Mouse (Mus musculus): ENCODE data around the gene Shroom3. TPM values are rescaled to one million over a fixed set of nuclear protein-coding genes. Genes with fewer than 3 reads are reported as not detected.

The Shroom3 gene
- polyA plus RNA-seq, 1 experiment from 2014 or later: 15.2 TPM

DNA sequence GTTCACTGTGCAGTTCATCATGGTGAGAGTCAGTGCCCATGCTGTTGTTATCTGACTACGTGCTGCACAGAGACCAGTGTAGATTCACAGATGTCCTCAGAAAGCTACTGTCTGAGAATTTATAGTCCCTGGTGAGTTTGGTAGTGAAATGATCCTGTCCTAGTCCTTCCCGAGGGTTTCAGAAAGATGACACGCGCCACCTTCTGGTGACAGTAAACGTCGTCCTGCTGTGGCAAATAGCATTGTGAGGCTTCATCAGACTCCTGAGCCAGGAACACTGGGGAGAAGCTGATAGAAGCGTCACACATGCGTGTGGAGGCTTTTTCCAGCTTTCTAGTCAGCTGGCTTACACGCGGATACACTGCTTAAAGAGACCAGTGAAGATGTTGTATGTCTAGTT, 271.1 kb downstream of the Shroom3 start:
- ATAC-seq (replicated peaks; ENCODE audit: low FRiP score): 0 out of 2 replicates have a peak, but pooled peaks have one; percentile 3
- Histone ChIP-seq H3K9ac (ENCODE audit: low read length) (no peak overlapping the region), H3K4me2 (ENCODE audit: low read depth, low read length, severe bottlenecking) (no peak overlapping the region), H3K4me1 (replicated peaks; ENCODE audit: control insufficient read depth, insufficient read depth, low read length) (no peaks in the 10 kb centered on the region), H3K27ac (ENCODE audit: low read depth, low read length) (no peak overlapping the region), H3K36me3 (ENCODE audit: control insufficient read depth, insufficient read depth, low read length) (peaks cover 10% of the 10 kb centered on the region), H3K9me3 (ENCODE audit: control insufficient read depth, low read length) (no peaks in the 10 kb centered on the region), H3K4me3 (ENCODE audit: low read depth, low read length) (no peak overlapping the region), H3K27me3 (ENCODE audit: control insufficient read depth, insufficient read depth, low read length) (no peaks in the 10 kb centered on the region)
- DNase-seq (ENCODE audit: low spot score): peak; percentile 82
- WGBS: 44% methylated on average over 10 of the region's 10 CpGs

DNA sequence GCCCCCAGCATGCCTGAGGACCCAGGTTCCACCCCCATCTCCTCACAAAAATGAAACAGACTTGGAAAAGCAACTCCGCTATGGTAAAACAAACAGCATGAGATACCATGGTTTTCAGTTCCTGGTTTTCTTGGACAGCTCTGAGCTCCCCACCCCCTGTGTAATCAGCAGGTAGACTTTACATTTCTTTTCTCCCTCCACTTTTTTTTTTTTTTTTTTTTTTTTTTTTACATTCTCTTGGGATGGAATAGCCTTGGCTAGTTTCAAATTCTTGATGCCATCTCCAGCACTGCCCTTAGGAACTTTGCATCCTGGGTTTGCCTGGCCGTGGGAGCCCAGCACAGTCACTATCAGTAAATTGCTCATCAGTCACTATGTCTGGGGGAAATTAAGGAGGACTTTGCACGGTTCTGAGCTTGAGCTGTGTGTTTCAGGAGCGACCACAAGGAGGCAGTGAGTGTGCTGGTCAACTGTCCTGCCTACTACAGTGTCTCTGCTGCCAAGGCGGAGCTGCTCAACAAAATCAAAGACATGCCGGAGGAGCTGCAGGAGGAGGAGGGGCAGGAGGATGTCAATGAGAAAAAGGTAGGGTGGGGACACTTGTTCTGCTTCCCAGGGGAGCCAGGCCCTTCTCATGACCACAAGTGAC, 271.7 kb downstream of the Shroom3 start:
- 72% methylated on average over 6 of the region's 6 CpGs for WGBS
- no peak for DNase-seq (ENCODE audit: low spot score)

DNA sequence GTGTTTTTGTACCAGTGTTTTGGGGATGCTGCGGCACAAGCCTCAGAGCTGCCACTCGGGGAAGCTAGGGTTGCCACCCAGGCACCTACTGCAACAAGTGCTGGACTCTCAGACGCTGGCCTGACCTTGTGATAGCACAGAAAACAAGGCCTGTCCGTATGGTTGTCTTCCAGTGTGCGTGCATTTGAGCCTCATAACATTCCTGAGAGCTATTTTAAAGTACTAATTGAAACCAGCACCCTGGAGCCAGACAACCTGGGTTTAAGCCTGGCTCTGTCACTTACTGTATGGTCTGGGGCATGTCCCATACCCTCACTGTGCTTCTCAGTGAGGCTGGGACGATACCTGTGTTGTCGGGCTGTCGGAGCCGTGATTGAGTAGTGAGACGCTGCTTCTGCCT, 276.1 kb downstream of the Shroom3 start:
- Histone ChIP-seq H3K4me1 (replicated peaks; ENCODE audit: control insufficient read depth, insufficient read depth, low read length) (peaks cover 3% of the 10 kb centered on the region; the same call in 1 of the 2 replicates), H3K27ac (ENCODE audit: low read depth, low read length) (no peak overlapping the region), H3K4me3 (ENCODE audit: low read depth, low read length) (no peak overlapping the region), H3K4me2 (ENCODE audit: low read depth, low read length, severe bottlenecking) (no peak overlapping the region), H3K9ac (ENCODE audit: low read length) (no peak overlapping the region), H3K27me3 (ENCODE audit: control insufficient read depth, insufficient read depth, low read length) (no peaks in the 10 kb centered on the region), H3K9me3 (ENCODE audit: control insufficient read depth, low read length) (no peaks in the 10 kb centered on the region), H3K36me3 (ENCODE audit: control insufficient read depth, insufficient read depth, low read length) (peaks cover 3% of the 10 kb centered on the region; the same call in 1 of the 2 replicates)
- no peak for DNase-seq (ENCODE audit: low spot score)
- 90% methylated on average over 10 of the region's 10 CpGs for WGBS
- no peak for ATAC-seq (replicated peaks; ENCODE audit: low FRiP score)

More for the DNA sequence above, 271.7 kb downstream of the Shroom3 start:
- H3K36me3 ChIP-seq (ENCODE audit: control insufficient read depth, insufficient read depth, low read length): peaks cover 10% of the 10 kb centered on the region
- no peaks in the 10 kb centered on the region for H3K9me3 ChIP-seq (ENCODE audit: control insufficient read depth, low read length)
- ATAC-seq (replicated peaks; ENCODE audit: low FRiP score): 0 out of 2 replicates have a peak, but pooled peaks have one; percentile 38
- no peaks in the 10 kb centered on the region for H3K27me3 ChIP-seq (ENCODE audit: control insufficient read depth, insufficient read depth, low read length)
- H3K4me2 ChIP-seq (ENCODE audit: low read depth, low read length, severe bottlenecking): no peak overlapping the region
- no peak overlapping the region for H3K4me3 ChIP-seq (ENCODE audit: low read depth, low read length)
- H3K4me1 ChIP-seq (replicated peaks; ENCODE audit: control insufficient read depth, insufficient read depth, low read length): no peaks in the 10 kb centered on the region
- H3K27ac ChIP-seq (ENCODE audit: low read depth, low read length): no peak overlapping the region
- no peak overlapping the region for H3K9ac ChIP-seq (ENCODE audit: low read length)

DNA sequence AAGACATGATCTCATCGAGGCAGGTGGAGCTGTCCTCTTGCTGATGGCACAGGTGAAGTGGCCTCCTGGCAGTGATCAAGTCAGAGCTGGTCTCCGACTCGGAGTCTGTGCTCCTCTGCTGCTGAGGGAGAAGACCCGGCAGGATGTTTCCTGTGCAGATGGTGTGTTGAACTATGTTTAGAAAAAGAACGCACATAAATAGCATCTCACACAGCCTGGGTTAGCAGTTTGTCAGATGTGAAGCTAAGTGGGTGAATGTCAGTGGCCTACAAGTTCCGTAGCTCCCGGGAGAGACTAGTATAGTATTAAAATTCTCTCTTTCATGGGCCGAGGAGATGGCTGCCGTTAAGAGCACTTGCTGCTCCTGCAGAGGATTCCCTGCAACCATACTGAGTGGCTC, 276.5 kb downstream of the Shroom3 start:
- Histone ChIP-seq H3K27me3 (ENCODE audit: control insufficient read depth, insufficient read depth, low read length) (no peaks in the 10 kb centered on the region), H3K4me2 (ENCODE audit: low read depth, low read length, severe bottlenecking) (no peak overlapping the region), H3K9me3 (ENCODE audit: control insufficient read depth, low read length) (no peaks in the 10 kb centered on the region), H3K36me3 (ENCODE audit: control insufficient read depth, insufficient read depth, low read length) (peaks cover 4% of the 10 kb centered on the region; the same call in 1 of the 2 replicates), H3K4me1 (replicated peaks; ENCODE audit: control insufficient read depth, insufficient read depth, low read length) (peaks cover 3% of the 10 kb centered on the region; the same call in 1 of the 2 replicates), H3K9ac (ENCODE audit: low read length) (no peak overlapping the region), H3K4me3 (ENCODE audit: low read depth, low read length) (no peak overlapping the region), H3K27ac (ENCODE audit: low read depth, low read length) (no peak overlapping the region)
- ATAC-seq (replicated peaks; ENCODE audit: low FRiP score): no peak
- DNase-seq (ENCODE audit: low spot score): no peak
- whole genome bisulfite sequencing: 85% methylated on average over 9 of the region's 9 CpGs

DNA sequence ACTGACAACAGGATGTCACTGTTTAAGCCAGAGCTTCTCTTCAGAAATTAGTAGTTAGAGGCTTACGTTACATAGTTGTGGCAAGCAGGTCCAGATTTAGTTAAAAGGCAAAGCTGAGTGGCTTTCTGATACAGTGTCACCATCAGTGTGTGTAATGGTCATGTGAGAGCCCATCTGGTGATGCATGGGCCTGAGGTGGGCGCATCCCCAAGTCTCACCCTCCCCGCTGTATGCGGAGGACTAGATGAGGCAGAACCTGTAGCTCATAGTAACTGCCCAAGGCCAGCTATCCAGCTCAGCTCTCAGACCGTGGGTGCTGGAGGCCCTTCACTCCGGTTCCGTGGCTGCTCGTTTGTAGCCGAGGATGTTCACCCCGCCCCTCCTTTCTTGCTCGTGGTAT, 278.1 kb downstream of the Shroom3 start:
- Histone ChIP-seq H3K27me3 (ENCODE audit: control insufficient read depth, insufficient read depth, low read length) (no peaks in the 10 kb centered on the region), H3K9ac (ENCODE audit: low read length) (no peak overlapping the region), H3K4me3 (ENCODE audit: low read depth, low read length) (no peak overlapping the region), H3K4me2 (ENCODE audit: low read depth, low read length, severe bottlenecking) (no peak overlapping the region), H3K27ac (ENCODE audit: low read depth, low read length) (no peak overlapping the region), H3K9me3 (ENCODE audit: control insufficient read depth, low read length) (no peaks in the 10 kb centered on the region), H3K4me1 (replicated peaks; ENCODE audit: control insufficient read depth, insufficient read depth, low read length) (peaks cover 3% of the 10 kb centered on the region; the same call in 1 of the 2 replicates), H3K36me3 (ENCODE audit: control insufficient read depth, insufficient read depth, low read length) (peaks cover 5% of the 10 kb centered on the region; the same call in 1 of the 2 replicates)
- 76% methylated on average over 11 of the region's 11 CpGs for WGBS
- DNase-seq (ENCODE audit: low spot score): no peak
- no peak for ATAC-seq (replicated peaks; ENCODE audit: low FRiP score)

GRCm38 (mm10) chr5:92961770-92962231, 278.6 kb downstream of the Shroom3 start:
- Histone ChIP-seq H3K27ac (ENCODE audit: low read depth, low read length) (no peak overlapping the region), H3K9ac (ENCODE audit: low read length) (no peak overlapping the region), H3K9me3 (ENCODE audit: control insufficient read depth, low read length) (no peaks in the 10 kb centered on the region), H3K27me3 (ENCODE audit: control insufficient read depth, insufficient read depth, low read length) (no peaks in the 10 kb centered on the region), H3K4me1 (replicated peaks; ENCODE audit: control insufficient read depth, insufficient read depth, low read length) (peaks cover 3% of the 10 kb centered on the region; the same call in 1 of the 2 replicates), H3K36me3 (ENCODE audit: control insufficient read depth, insufficient read depth, low read length) (peaks cover 5% of the 10 kb centered on the region; the same call in 1 of the 2 replicates), H3K4me3 (ENCODE audit: low read depth, low read length) (no peak overlapping the region), H3K4me2 (ENCODE audit: low read depth, low read length, severe bottlenecking) (no peak overlapping the region)
- no peak for DNase-seq (ENCODE audit: low spot score)
- no peak for ATAC-seq (replicated peaks; ENCODE audit: low FRiP score)
- WGBS: 80% methylated on average over 7 of the region's 7 CpGs

DNA sequence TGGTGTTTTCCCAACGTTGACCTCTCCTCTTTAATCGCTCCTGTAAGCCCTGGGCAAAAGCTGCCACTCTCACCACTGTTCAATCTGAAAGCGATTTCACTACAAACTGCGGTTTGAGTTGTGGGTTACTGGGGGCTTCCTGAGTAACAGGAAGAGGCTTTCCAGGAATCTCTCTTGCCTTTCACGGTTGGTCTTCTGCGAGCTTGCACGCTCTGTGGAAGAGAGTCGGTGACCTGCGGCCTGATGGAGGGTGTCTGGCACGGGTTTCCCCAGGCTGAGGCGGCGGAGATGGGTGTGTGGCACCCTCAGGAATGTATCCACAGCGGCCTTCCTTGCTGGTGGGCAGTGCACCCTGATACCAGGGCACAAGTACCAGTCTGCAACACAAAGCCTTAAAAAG, 281.5 kb downstream of the Shroom3 start:
- Histone ChIP-seq H3K9ac (ENCODE audit: low read length) (no peak overlapping the region), H3K27ac (ENCODE audit: low read depth, low read length) (no peak overlapping the region), H3K4me3 (ENCODE audit: low read depth, low read length) (no peak overlapping the region), H3K4me2 (ENCODE audit: low read depth, low read length, severe bottlenecking) (no peak overlapping the region), H3K9me3 (ENCODE audit: control insufficient read depth, low read length) (no peaks in the 10 kb centered on the region), H3K27me3 (ENCODE audit: control insufficient read depth, insufficient read depth, low read length) (no peaks in the 10 kb centered on the region), H3K4me1 (replicated peaks; ENCODE audit: control insufficient read depth, insufficient read depth, low read length) (peaks cover 3% of the 10 kb centered on the region; the same call in 1 of the 2 replicates), H3K36me3 (ENCODE audit: control insufficient read depth, insufficient read depth, low read length) (peaks cover 2% of the 10 kb centered on the region; the same call in 1 of the 2 replicates)
- ATAC-seq (replicated peaks; ENCODE audit: low FRiP score) (no peak), DNase-seq (ENCODE audit: low spot score) (no peak)
- WGBS: 88% methylated on average over 13 of the region's 13 CpGs

DNA sequence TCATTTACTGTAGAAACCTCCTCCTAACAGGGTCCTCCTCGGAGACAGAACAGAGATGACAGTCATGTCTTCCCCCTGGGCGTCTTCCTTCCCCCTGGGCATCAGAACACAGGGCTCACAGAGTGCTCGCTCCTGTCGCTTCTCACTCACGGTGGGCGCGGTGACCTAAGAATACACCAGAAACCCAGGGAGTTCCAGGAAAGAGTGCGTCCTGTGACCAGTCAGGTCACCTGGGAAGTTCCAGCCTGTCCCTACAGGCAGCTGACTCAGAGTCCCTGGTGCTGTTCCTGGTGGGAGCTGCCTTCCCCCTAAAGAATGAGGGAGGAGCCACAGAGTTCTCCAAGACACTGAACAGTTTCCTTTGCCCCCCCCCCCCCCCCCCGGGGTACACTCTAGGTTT, 283.9 kb downstream of the Shroom3 start:
- Histone ChIP-seq H3K9ac (ENCODE audit: low read length) (no peak overlapping the region), H3K36me3 (ENCODE audit: control insufficient read depth, insufficient read depth, low read length) (peaks cover 2% of the 10 kb centered on the region; the same call in 1 of the 2 replicates), H3K9me3 (ENCODE audit: control insufficient read depth, low read length) (no peaks in the 10 kb centered on the region), H3K4me3 (ENCODE audit: low read depth, low read length) (no peak overlapping the region), H3K27ac (ENCODE audit: low read depth, low read length) (no peak overlapping the region), H3K27me3 (ENCODE audit: control insufficient read depth, insufficient read depth, low read length) (no peaks in the 10 kb centered on the region), H3K4me1 (replicated peaks; ENCODE audit: control insufficient read depth, insufficient read depth, low read length) (no peaks in the 10 kb centered on the region), H3K4me2 (ENCODE audit: low read depth, low read length, severe bottlenecking) (no peak overlapping the region)
- WGBS: 81% methylated on average over 9 of the region's 9 CpGs
- DNase-seq (ENCODE audit: low spot score) (no peak), ATAC-seq (replicated peaks; ENCODE audit: low FRiP score) (no peak)

GRCm38 (mm10) chr5:92967906-92968305, 284.7 kb downstream of the Shroom3 start:
- DNase-seq (ENCODE audit: low spot score): no peak
- Histone ChIP-seq H3K27ac (ENCODE audit: low read depth, low read length) (no peak overlapping the region), H3K4me2 (ENCODE audit: low read depth, low read length, severe bottlenecking) (no peak overlapping the region), H3K27me3 (ENCODE audit: control insufficient read depth, insufficient read depth, low read length) (no peaks in the 10 kb centered on the region), H3K36me3 (ENCODE audit: control insufficient read depth, insufficient read depth, low read length) (peaks cover 2% of the 10 kb centered on the region; the same call in 1 of the 2 replicates), H3K9me3 (ENCODE audit: control insufficient read depth, low read length) (no peaks in the 10 kb centered on the region), H3K9ac (ENCODE audit: low read length) (no peak overlapping the region), H3K4me3 (ENCODE audit: low read depth, low read length) (no peak overlapping the region), H3K4me1 (replicated peaks; ENCODE audit: control insufficient read depth, insufficient read depth, low read length) (no peaks in the 10 kb centered on the region)
- no peak for ATAC-seq (replicated peaks; ENCODE audit: low FRiP score)
- 90% methylated on average over 3 of the region's 3 CpGs for WGBS
